Mouse (Mus musculus) CH12.LX (cell line): ENCODE measurements around the gene Gm12830. TPM values are rescaled to one million over a fixed set of nuclear protein-coding genes. Genes with fewer than 3 reads are reported as not detected.

ENCODE experiments used
- DNase-seq: peaks from one replicate; pipeline ENCODE4 v3.0.0-alpha.2; 2013; ENCODE audit errors: extremely low read depth
- H3K27ac ChIP-seq: 2 replicates; pipeline ENCODE4 v1.5.1; 2012; ENCODE audit warnings: low read depth, mild to moderate bottlenecking, control low read depth, moderate library complexity; ENCODE audit not compliant: insufficient read depth
- H3K27me3 ChIP-seq: replicated peaks from 2 replicates; pipeline ENCODE3; 2012; ENCODE audit warnings: inconsistent platforms
- H3K36me3 ChIP-seq, 2 experiments: replicated peaks in 1 of 2; 2 replicates each; pipeline versions ENCODE3 to v1.6.1; 2012; ENCODE audit warnings: inconsistent platforms in 1 of 2, low read length in 1 of 2, mild to moderate bottlenecking in 1 of 2, mixed read lengths in 1 of 2, moderate library complexity in 1 of 2; ENCODE audit not compliant: control insufficient read depth in 1 of 2, insufficient read depth in 1 of 2
- H3K4me1 ChIP-seq, 2 experiments: 2 replicates each; pipeline ENCODE4 v1.6.1; 2012; ENCODE audit warnings: inconsistent platforms in 1 of 2, moderate library complexity in 1 of 2; ENCODE audit not compliant: insufficient read depth in 2 of 2, control insufficient read depth in 1 of 2
- H3K4me2 ChIP-seq: 2 replicates; pipeline ENCODE4 v1.6.1; 2012; ENCODE audit warnings: low read depth, mild to moderate bottlenecking, control low read depth; ENCODE audit not compliant: poor library complexity, insufficient read depth, severe bottlenecking
- H3K4me3 ChIP-seq, 3 experiments: fragments of 150-350 bp in 1 of 3; sonication (generic) in 1 of 3; replicated peaks in 1 of 3; 2 replicates each; pipeline versions ENCODE3 to v1.5.1; 2011 to 2012; ENCODE audit warnings: low read depth in 2 of 3, low read length in 2 of 3, mild to moderate bottlenecking in 2 of 3, moderate library complexity in 2 of 3, control low read depth in 1 of 3, improper control_type of control experiment in 1 of 3, inconsistent platforms in 1 of 3, mixed read lengths in 1 of 3; ENCODE audit not compliant: poor library complexity in 1 of 3
- H3K79me2 ChIP-seq: replicated peaks from 2 replicates; pipeline ENCODE4 v1.6.1; 2012; ENCODE audit warnings: mild to moderate bottlenecking, moderate library complexity; ENCODE audit not compliant: control insufficient read depth, poor library complexity, insufficient read depth, severe bottlenecking; ENCODE audit errors: extremely low read depth
- H3K9ac ChIP-seq: 2 replicates; pipeline ENCODE4 v1.6.1; 2012; ENCODE audit warnings: low read depth, mild to moderate bottlenecking, control low read depth, moderate library complexity; ENCODE audit not compliant: insufficient read depth
- H3K9me3 ChIP-seq: replicated peaks from 2 replicates; pipeline ENCODE3; 2012; ENCODE audit warnings: low read length, inconsistent platforms, mixed read lengths
- BHLHE40 ChIP-seq: IDR thresholded peaks from 2 replicates; pipeline ENCODE4 v1.6.1; 2011; ENCODE audit warnings: mild to moderate bottlenecking, low read depth, low read length, improper control_type of control experiment
- CHD1 ChIP-seq: IDR thresholded peaks from 2 replicates; pipeline ENCODE4 v1.6.1; 2012; ENCODE audit warnings: low read depth, low read length, improper control_type of control experiment, inconsistent platforms
- CHD2 ChIP-seq: IDR thresholded peaks from 2 replicates; pipeline ENCODE4 v1.6.1; 2011; ENCODE audit warnings: low read length, improper control_type of control experiment
- CTCF ChIP-seq, 2 experiments: IDR thresholded peaks in 1 of 2; conservative IDR thresholded peaks in 1 of 2; 2 replicates each; pipeline ENCODE4 v1.5.1; 2011 to 2012; ENCODE audit warnings: low read depth in 2 of 2, low read length in 2 of 2, improper control_type of control experiment in 1 of 2, inconsistent platforms in 1 of 2, mild to moderate bottlenecking in 1 of 2, moderate library complexity in 1 of 2
- ELF1 ChIP-seq: IDR thresholded peaks from 2 replicates; pipeline ENCODE4 v1.6.1; 2014; ENCODE audit warnings: low read depth, mild to moderate bottlenecking, inconsistent platforms, low read length, improper control_type of control experiment
- JUN ChIP-seq: IDR thresholded peaks from 2 replicates; pipeline ENCODE4 v1.6.1; 2011; ENCODE audit warnings: low read depth, mild to moderate bottlenecking, low read length, improper control_type of control experiment, moderate library complexity; ENCODE audit not compliant: insufficient read depth
- KAT2A ChIP-seq: IDR thresholded peaks from 2 replicates; pipeline ENCODE4 v1.6.1; 2012; ENCODE audit warnings: low read length, improper control_type of control experiment, inconsistent platforms; ENCODE audit not compliant: insufficient replicate concordance
- MAFK ChIP-seq: IDR thresholded peaks from 2 replicates; pipeline ENCODE4 v1.6.1; 2011; ENCODE audit warnings: low read length, improper control_type of control experiment; ENCODE audit not compliant: insufficient replicate concordance
- MAX ChIP-seq: IDR thresholded peaks from 2 replicates; pipeline ENCODE4 v1.6.1; 2011; ENCODE audit warnings: low read length, improper control_type of control experiment
- MEF2A ChIP-seq: IDR thresholded peaks from 2 replicates; pipeline ENCODE4 v1.6.1; 2014; ENCODE audit warnings: low read depth, mild to moderate bottlenecking, inconsistent platforms, low read length, improper control_type of control experiment, borderline replicate concordance
- NELFE ChIP-seq: IDR thresholded peaks from 2 replicates; pipeline ENCODE4 v1.6.1; 2011; ENCODE audit warnings: low read depth, low read length, improper control_type of control experiment
- NRF1 ChIP-seq: IDR thresholded peaks from 2 replicates; pipeline ENCODE4 v1.6.1; 2014; ENCODE audit warnings: low read depth, mild to moderate bottlenecking, inconsistent platforms, low read length, improper control_type of control experiment, moderate library complexity
- POLR2A ChIP-seq: IDR thresholded peaks from 2 replicates; pipeline ENCODE4 v1.6.1; 2011; ENCODE audit warnings: low read depth, mild to moderate bottlenecking, improper control_type of control experiment, low read length
- RAD21 ChIP-seq: IDR thresholded peaks from 2 replicates; pipeline ENCODE4 v1.6.1; 2011; ENCODE audit warnings: low read depth, mild to moderate bottlenecking, low read length, improper control_type of control experiment, moderate library complexity
- RCOR1 ChIP-seq: conservative IDR thresholded peaks from 2 replicates; pipeline ENCODE4 v1.6.1; 2012; ENCODE audit warnings: low read depth, mild to moderate bottlenecking, inconsistent platforms, low read length, improper control_type of control experiment
- USF1 ChIP-seq: IDR thresholded peaks from 2 replicates; pipeline ENCODE4 v1.6.1; 2014; ENCODE audit warnings: low read depth, mild to moderate bottlenecking, inconsistent platforms, low read length, improper control_type of control experiment
- USF2 ChIP-seq: conservative IDR thresholded peaks from 2 replicates; pipeline ENCODE4 v1.6.1; 2011; ENCODE audit warnings: low read depth, low read length, improper control_type of control experiment
- ZC3H11A ChIP-seq: IDR thresholded peaks from 2 replicates; pipeline ENCODE4 v1.6.1; 2012; ENCODE audit warnings: low read depth, mild to moderate bottlenecking, inconsistent platforms, low read length, improper control_type of control experiment
- ZMIZ1 ChIP-seq: IDR thresholded peaks from 2 replicates; pipeline ENCODE4 v1.6.1; 2012; ENCODE audit warnings: low read depth, mild to moderate bottlenecking, inconsistent platforms, low read length, improper control_type of control experiment
- dilution Hi-C: fragments of 300-500 bp; cut with MboI; formaldehyde crosslinking; loops from 2 replicates; pipeline ENCODE4 v1.14.3; 2020; ENCODE audit warnings: low sequenced_read_pairs; ENCODE audit not compliant: extremely low pct_unique_long_range_greater_than_20kb, extremely low pct_ligation_motif_present
- in situ Hi-C: fragments of 300-500 bp; cut with MboI; formaldehyde crosslinking; loops from 3 replicates; pipeline ENCODE4 v1.14.3; 2019; ENCODE audit warnings: low sequenced_read_pairs, low pct_ligation_motif_present, low pct_unique_long_range_greater_than_20kb, mixed read lengths
- polyA plus RNA-seq: library from polyadenylated mRNA; unstranded; fragments of >175 nt; gene quantifications from 2 replicates; pipeline ENCODE4 v1.2.1, GENCODE M21; 2012; ENCODE audit warnings: low read depth; ENCODE audit not compliant: insufficient read length
- total RNA-seq, 2 experiments: library from RNA; depleted of rRNA; stranded (reverse); fragments of 300-350 nt in 1 of 2; fragments of >200 nt in 1 of 2; gene quantifications; 2 replicates each; pipeline ENCODE4 v1.2.3; 2012 to 2014

Gene Gm12830
- not detected in 2 replicates for total RNA-seq (2012; rRNA removed)
- total RNA-seq (2014; rRNA removed), result not detected in 2 replicates
- polyA plus RNA-seq, result not detected in 2 replicates

DNA sequence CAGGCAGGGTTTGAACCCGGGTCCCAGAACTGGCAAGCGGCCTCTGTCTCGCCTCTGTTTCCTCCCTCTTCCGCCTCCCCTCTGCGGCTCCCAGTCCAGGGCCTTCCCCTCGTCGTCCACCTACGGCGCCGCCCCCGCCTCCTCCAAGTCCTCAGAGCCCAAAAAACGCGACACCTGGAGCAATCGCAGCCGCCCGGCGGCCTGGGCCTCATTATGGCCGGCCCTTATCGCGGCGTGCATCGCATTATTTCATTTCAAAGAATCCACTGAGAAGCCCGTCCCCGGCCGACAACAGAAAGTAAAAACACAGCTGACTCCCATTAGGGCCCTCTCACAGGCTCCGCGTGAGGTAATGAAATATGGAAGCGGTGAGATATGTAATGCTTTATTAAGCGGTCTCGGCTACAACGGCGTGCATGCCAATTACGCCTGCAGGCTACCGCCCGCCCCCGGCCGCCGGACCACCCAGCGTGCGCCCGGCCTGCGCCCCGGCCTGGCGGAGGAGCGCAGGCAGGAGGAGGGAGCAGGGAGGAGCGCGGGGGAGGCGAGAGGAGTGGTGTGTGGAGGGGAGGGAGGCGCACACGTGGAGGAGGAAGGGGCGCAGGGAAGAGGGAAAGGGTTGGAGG, at the start of gene Gm12830:
Gene Gm12830, plus strand, starts transcription at position 156 of the 626 bp plus-strand sequence.
- Histone ChIP-seq H3K4me2 (no peak within 1 kb of the TSS), H3K36me3 (no peaks in the 10 kb centered on the region), H3K4me1 (0 out of 4 replicates have a peak, but pooled peaks cover 0 to 2% of the 10 kb centered on the region in 2 experiments), H3K4me3 (no peak within 1 kb of the TSS), H3K9me3 (peaks cover 4% of the 10 kb centered on the region), H3K9ac (no peak within 1 kb of the TSS), H3K79me2 (no peaks in the 10 kb centered on the region), H3K27ac (no peak within 1 kb of the TSS), H3K27me3 (peaks cover 80% of the 10 kb centered on the region)
- TF ChIP-seq CHD1 (no peak), MAFK (no peak), BHLHE40 (no peak), JUN (no peak), ZC3H11A (no peak), KAT2A (no peak), CTCF (conservative IDR thresholded peaks at IDR 0.05 in 1 of 2, IDR thresholded peaks at IDR 0.05 in 1 of 2; ENCODE audit: low read depth in 2 of 2, low read length in 2 of 2) (no peak)
- dilution Hi-C loops (no loop called here), in situ Hi-C loops (no loop called here)
- no peak for DNase-seq

DNA sequence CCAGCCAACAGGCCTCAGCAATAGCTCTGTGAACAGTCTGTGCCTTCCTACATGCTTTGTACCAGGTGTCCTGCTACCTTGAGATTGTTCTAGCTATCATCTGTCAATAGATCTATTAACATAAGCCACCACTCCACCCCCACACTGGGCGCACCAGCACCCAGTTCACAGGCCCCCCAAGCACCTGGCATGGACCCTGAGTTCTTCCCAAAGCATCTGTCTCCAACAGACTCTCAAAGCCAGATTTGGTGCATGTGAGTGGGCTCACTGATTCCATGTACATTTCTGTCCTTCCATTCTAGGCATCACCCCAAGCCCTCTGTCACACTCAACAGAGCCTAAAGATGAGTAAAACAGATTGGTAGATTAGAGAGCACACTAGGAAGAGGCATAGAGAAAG, 48.2 kb upstream of the Gm12830 start:
- in situ Hi-C loops (no loop called here), dilution Hi-C loops (no loop called here)
- Histone ChIP-seq H3K79me2 (no peaks in the 10 kb centered on the region), H3K27ac (no peak overlapping the region), H3K27me3 (peaks cover 43% of the 10 kb centered on the region), H3K9me3 (no peaks in the 10 kb centered on the region), H3K9ac (no peak overlapping the region), H3K4me2 (no peak overlapping the region), H3K36me3 (no peaks in the 10 kb centered on the region), H3K4me1 (0 out of 4 replicates have a peak, but pooled peaks cover 0 to 2% of the 10 kb centered on the region in 2 experiments), H3K4me3 (no peak overlapping the region)
- no peak for DNase-seq
- TF ChIP-seq POLR2A (no peak), RCOR1 (no peak), ZMIZ1 (no peak), CTCF (conservative IDR thresholded peaks at IDR 0.05 in 1 of 2, IDR thresholded peaks at IDR 0.05 in 1 of 2; ENCODE audit: low read depth in 2 of 2, low read length in 2 of 2) (no peak), ELF1 (no peak), BHLHE40 (no peak), USF1 (no peak), USF2 (no peak), NRF1 (no peak), CHD2 (no peak), NELFE (no peak), ZC3H11A (no peak), MEF2A (no peak), RAD21 (no peak), JUN (no peak), MAX (no peak)
